Mouse (Mus musculus): ENCODE measurements around the gene Cdk5rap2. TPM values are rescaled to one million over a fixed set of nuclear protein-coding genes. Genes with fewer than 3 reads are reported as not detected.

The Cdk5rap2 gene
- total and polyA plus RNA-seq, 2 experiments from 2014 or later = 2.8 to 6.1 TPM

DNA sequence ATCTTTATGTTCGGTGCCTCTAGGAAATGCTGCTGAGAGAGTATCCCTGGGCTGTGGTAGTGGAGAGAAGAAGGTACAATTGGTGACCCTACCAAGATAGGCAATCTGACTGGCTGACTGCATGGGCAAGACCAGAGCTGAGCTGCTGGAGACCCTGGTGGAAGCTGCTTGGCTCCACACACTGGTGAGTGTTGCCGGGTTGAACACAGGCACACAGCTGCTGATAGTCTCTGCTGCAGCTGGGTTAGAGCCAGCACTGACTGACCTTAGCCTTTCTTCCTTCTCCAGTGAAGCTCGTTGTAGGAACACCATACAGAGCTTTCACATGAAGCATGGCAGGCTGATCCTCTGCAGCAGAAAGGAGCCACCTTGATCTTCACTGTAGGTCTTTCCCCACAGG is 182.6 kb downstream of the Cdk5rap2 start:
- ATAC-seq (ENCODE audit: insufficient read depth, low read depth) (no peak), DNase-seq (ENCODE audit: low spot score) (no peak)
- no peaks in the 10 kb centered on the region for H3K27me3 ChIP-seq (ENCODE audit: control insufficient read depth, insufficient read depth, low read length)
- no peak overlapping the region for H3K9ac ChIP-seq (replicated peaks; ENCODE audit: low read depth, low read length)
- H3K4me1 ChIP-seq (ENCODE audit: control insufficient read depth, insufficient read depth) = no peaks in the 10 kb centered on the region
- no peak overlapping the region for H3K27ac ChIP-seq (ENCODE audit: low read depth)
- 46% methylated on average over 3 of the region's 3 CpGs for WGBS
- no peak overlapping the region for H3K4me2 ChIP-seq (ENCODE audit: low read depth, low read length)
- no peaks in the 10 kb centered on the region for H3K9me3 ChIP-seq (replicated peaks; ENCODE audit: control insufficient read depth, low read length)
- H3K36me3 ChIP-seq (replicated peaks; ENCODE audit: control insufficient read depth, insufficient read depth, low read length) = peaks cover 25% of the 10 kb centered on the region
- H3K4me3 ChIP-seq (ENCODE audit: low read depth, low read length) = no peak overlapping the region
- TF ChIP-seq EP300 (IDR thresholded peaks at IDR 0.05; ENCODE audit: low read depth) (no peak), CTCF (IDR thresholded peaks at IDR 0.05; ENCODE audit: low read depth) (no peak)

DNA sequence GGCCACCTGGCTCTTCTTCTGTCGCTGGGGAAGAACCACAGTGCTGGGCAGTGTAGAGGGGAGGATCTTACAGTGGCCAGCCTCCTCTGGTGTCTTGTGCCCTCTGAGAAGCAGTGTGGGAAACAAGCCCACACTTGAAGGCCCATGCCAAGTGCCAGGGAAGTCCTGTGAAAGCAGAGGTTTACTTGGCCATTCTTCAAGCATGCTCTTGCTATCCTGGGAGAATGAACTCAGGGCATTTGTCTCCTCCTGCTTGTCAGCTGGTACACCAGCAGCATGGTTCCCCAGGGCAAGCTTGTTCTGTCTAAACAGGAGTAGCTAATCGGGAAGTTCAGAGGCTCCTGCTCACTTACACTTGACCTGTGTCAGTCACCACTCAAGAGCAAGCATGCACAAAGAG is 185.7 kb downstream of the Cdk5rap2 start:
- 81% methylated on average over 2 of the region's 2 CpGs for WGBS
- H3K36me3 ChIP-seq (replicated peaks; ENCODE audit: control insufficient read depth, insufficient read depth, low read length) = peaks cover 25% of the 10 kb centered on the region
- TF ChIP-seq EP300 (IDR thresholded peaks at IDR 0.05; ENCODE audit: low read depth) (no peak), CTCF (IDR thresholded peaks at IDR 0.05; ENCODE audit: low read depth) (no peak)

DNA sequence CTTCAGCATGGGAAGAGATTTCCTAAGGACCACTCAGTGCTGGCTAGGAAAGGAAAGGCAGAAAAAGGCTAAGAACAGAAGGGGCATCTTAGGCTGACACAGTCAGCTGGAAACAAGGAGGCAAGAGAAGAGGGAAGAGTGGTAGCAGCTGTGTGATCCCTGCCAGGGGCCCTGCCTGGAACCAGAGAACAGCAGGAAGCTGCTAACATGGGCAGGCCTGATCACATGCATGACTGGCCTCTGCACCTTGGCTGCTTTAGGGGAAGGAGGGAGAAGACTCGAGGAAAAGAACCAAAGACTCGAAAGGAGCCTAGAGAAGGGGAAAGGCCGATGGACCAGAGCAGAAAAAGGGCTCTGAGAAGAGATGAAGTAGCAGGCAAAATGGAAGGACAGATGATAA is 188.4 kb downstream of the Cdk5rap2 start:
- no peaks in the 10 kb centered on the region for H3K27me3 ChIP-seq (ENCODE audit: control insufficient read depth, insufficient read depth, low read length)
- H3K4me2 ChIP-seq (ENCODE audit: low read depth, low read length) = no peak overlapping the region
- DNase-seq (ENCODE audit: low spot score) (no peak), ATAC-seq (ENCODE audit: insufficient read depth, low read depth) (no peak)
- no peak overlapping the region for H3K4me3 ChIP-seq (ENCODE audit: low read depth, low read length)
- H3K36me3 ChIP-seq (replicated peaks; ENCODE audit: control insufficient read depth, insufficient read depth, low read length) = peaks cover 18% of the 10 kb centered on the region; the same call in 1 of the 2 replicates
- no peak overlapping the region for H3K27ac ChIP-seq (ENCODE audit: low read depth)
- no peaks in the 10 kb centered on the region for H3K4me1 ChIP-seq (ENCODE audit: control insufficient read depth, insufficient read depth)
- TF ChIP-seq CTCF (IDR thresholded peaks at IDR 0.05; ENCODE audit: low read depth) = no peak
- TF ChIP-seq EP300 (IDR thresholded peaks at IDR 0.05; ENCODE audit: low read depth) = no peak
- H3K9ac ChIP-seq (replicated peaks; ENCODE audit: low read depth, low read length) = no peak overlapping the region
- 58% methylated on average over 3 of the region's 3 CpGs for WGBS
- H3K9me3 ChIP-seq (replicated peaks; ENCODE audit: control insufficient read depth, low read length) = no peaks in the 10 kb centered on the region

More for the DNA sequence above, 185.7 kb downstream of the Cdk5rap2 start:
- Histone ChIP-seq H3K4me2 (ENCODE audit: low read depth, low read length) (no peak overlapping the region), H3K9ac (replicated peaks; ENCODE audit: low read depth, low read length) (no peak overlapping the region), H3K27me3 (ENCODE audit: control insufficient read depth, insufficient read depth, low read length) (no peaks in the 10 kb centered on the region), H3K27ac (ENCODE audit: low read depth) (no peak overlapping the region), H3K9me3 (replicated peaks; ENCODE audit: control insufficient read depth, low read length) (no peaks in the 10 kb centered on the region), H3K4me3 (ENCODE audit: low read depth, low read length) (no peak overlapping the region), H3K4me1 (ENCODE audit: control insufficient read depth, insufficient read depth) (no peaks in the 10 kb centered on the region)
- ATAC-seq (ENCODE audit: insufficient read depth, low read depth) = no peak
- no peak for DNase-seq (ENCODE audit: low spot score)

DNA sequence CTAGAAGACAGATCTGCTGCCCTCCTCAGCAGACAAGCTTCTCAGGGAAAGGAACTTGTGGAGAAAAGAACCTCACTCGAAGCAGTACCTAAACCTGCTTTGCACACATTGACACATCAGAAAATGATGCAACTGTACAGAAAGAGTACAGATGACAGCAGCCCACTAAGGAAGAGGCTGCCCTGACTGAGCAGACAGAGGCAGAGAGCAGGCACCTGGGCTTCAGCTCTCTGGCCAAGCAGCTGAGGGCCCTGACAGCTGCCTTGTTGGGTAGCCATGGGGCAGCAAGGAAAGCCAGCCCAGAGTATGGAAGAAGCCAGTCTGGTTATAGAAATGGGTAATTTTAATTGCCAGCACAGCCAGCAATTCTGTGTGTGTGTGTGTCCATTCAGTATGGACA is 188.9 kb downstream of the Cdk5rap2 start:
- H3K27ac ChIP-seq (ENCODE audit: low read depth) = no peak overlapping the region

DNA sequence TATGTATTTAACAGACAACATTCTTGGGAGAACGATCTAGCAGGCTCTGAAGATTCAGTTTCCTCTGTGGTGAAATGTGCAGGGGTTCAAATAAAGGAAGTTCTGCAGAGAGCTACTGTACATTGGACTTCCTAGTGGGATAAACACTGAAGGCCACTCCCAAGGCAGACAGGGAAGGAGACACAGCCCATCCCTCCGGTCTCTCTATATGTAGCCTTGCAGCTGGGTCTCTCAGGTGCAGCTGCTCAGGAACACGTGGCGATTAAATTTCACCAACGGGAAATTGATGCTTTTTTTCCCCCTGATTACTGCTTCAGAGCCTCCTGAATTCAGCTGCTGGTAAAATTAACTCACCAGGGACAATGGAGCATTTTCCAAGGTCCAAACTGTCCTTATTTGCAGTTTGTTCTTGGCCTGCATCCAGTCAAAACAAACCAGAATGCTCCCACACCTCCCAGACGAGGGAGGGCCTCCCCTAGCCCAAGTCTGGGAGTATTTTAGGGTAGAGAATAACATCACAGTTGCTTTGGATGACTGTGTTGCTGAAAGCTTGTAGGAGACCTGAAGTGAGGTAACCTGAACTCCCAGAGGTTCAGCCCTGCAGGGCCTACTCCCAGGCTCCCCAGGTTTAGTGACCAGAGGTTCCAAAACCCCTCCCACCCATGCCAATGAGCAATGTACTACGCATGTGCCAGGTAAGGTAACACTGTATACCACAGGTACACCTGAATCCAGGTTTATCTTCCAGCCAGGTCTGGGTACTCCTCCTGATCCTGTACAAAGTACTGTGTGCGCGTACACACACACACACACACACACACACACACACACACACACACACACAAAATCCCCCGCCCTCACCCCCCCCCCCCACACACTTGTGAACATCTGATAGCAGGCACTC is 189.7 kb downstream of the Cdk5rap2 start:
- Histone ChIP-seq H3K27ac (ENCODE audit: low read depth) (peak overlapping the region; percentile 17; the same call in 1 of the 2 replicates), H3K4me2 (ENCODE audit: low read depth, low read length) (no peak overlapping the region), H3K36me3 (replicated peaks; ENCODE audit: control insufficient read depth, insufficient read depth, low read length) (peaks cover 14% of the 10 kb centered on the region; the same call in 1 of the 2 replicates), H3K4me3 (ENCODE audit: low read depth, low read length) (no peak overlapping the region), H3K9me3 (replicated peaks; ENCODE audit: control insufficient read depth, low read length) (no peaks in the 10 kb centered on the region), H3K27me3 (ENCODE audit: control insufficient read depth, insufficient read depth, low read length) (no peaks in the 10 kb centered on the region), H3K9ac (replicated peaks; ENCODE audit: low read depth, low read length) (no peak overlapping the region; the same call in 1 of the 2 replicates), H3K4me1 (ENCODE audit: control insufficient read depth, insufficient read depth) (no peaks in the 10 kb centered on the region)
- TF ChIP-seq CTCF (IDR thresholded peaks at IDR 0.05; ENCODE audit: low read depth) = no peak
- TF ChIP-seq EP300 (IDR thresholded peaks at IDR 0.05; ENCODE audit: low read depth) = 0 out of 2 replicates have a peak, but pooled peaks have one; percentile 46
- DNase-seq (ENCODE audit: low spot score) = peak; percentile 50
- 58% methylated on average over 10 of the region's 10 CpGs for WGBS
- peak; percentile 69 for ATAC-seq (ENCODE audit: insufficient read depth, low read depth)

More for the DNA sequence above, 188.9 kb downstream of the Cdk5rap2 start:
- Histone ChIP-seq H3K9me3 (replicated peaks; ENCODE audit: control insufficient read depth, low read length) (no peaks in the 10 kb centered on the region), H3K27me3 (ENCODE audit: control insufficient read depth, insufficient read depth, low read length) (no peaks in the 10 kb centered on the region), H3K9ac (replicated peaks; ENCODE audit: low read depth, low read length) (no peak overlapping the region), H3K36me3 (replicated peaks; ENCODE audit: control insufficient read depth, insufficient read depth, low read length) (peaks cover 18% of the 10 kb centered on the region; the same call in 1 of the 2 replicates), H3K4me1 (ENCODE audit: control insufficient read depth, insufficient read depth) (no peaks in the 10 kb centered on the region), H3K4me3 (ENCODE audit: low read depth, low read length) (no peak overlapping the region), H3K4me2 (ENCODE audit: low read depth, low read length) (no peak overlapping the region)
- TF ChIP-seq CTCF (IDR thresholded peaks at IDR 0.05; ENCODE audit: low read depth) (no peak), EP300 (IDR thresholded peaks at IDR 0.05; ENCODE audit: low read depth) (no peak)
- DNase-seq (ENCODE audit: low spot score) (no peak), ATAC-seq (ENCODE audit: insufficient read depth, low read depth) (no peak)
- 78% methylated on average over 1 of the region's 1 CpGs for WGBS
